In the genomic region with DNA sequence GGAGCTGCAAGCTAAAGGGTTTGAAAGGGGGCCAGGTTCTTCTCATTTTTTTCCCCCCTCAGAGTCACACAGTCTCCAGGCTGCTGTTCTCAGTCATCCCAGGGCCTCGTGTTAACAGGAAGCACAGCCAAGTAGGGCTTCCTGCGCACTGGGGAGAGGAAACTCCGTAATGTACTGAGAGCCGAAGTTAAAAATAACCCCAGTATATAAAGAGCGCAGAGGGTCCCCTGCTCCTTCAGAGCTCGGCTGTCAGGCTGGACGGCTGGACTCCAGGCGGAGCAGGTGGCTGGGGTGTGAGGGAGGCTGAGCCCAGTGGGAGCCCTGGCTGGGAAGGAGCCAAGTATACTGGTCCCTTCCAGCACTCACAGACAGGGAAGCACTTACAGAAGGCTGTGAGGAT, we compare ENCODE assay signal across 8 mouse cellular contexts. TPM values are rescaled to one million over a fixed set of nuclear protein-coding genes. Genes with fewer than 3 reads are reported as not detected.
DNase-seq lines count a peak whose midpoint lies in the region; ATAC-seq and TF ChIP-seq lines count a peak whose summit lies in the region.

No protein-coding gene starts in this region.

- H3K36me3 ChIP-seq in heart, embryonic 15.5 days, result no peaks in the 10 kb centered on the region
- no peaks in the 10 kb centered on the region for H3K36me3 ChIP-seq in liver, embryonic 16.5 days (ENCODE audit: control insufficient read depth, insufficient read depth)

- peak overlapping the region; percentile 9; the same call in 1 of the 2 replicates for H3K27ac ChIP-seq in embryonic fibroblast, embryonic 13.5 days (ENCODE audit: insufficient read depth, low read length)
- peak overlapping the region; percentile 91 for H3K27ac ChIP-seq in heart, embryonic 15.5 days
- peak overlapping the region; percentile 80 for H3K27ac ChIP-seq in liver, embryonic 16.5 days (ENCODE audit: low read length)

- DNase-seq in adrenal gland, postnatal 10 days, result peak; percentile 86
- DNase-seq in layer of hippocampus, adult 18-20 months (ENCODE audit: low spot score in 2 of 2), result peak; percentile 26 to 64
- DNase-seq in ovary, postnatal 14 days (ENCODE audit: low spot score), result peak; percentile 50
- peak; percentile 25 for DNase-seq in yolk sac, embryonic 10.5 days (ENCODE audit: low spot score)

- peak overlapping the region; percentile 28 for H3K4me2 ChIP-seq in heart, embryonic 15.5 days
- H3K4me2 ChIP-seq in liver, embryonic 16.5 days (ENCODE audit: low read depth, low read length), result no peak overlapping the region

- H3K9me3 ChIP-seq in heart, embryonic 15.5 days (replicated peaks), result no peaks in the 10 kb centered on the region
- no peaks in the 10 kb centered on the region for H3K9me3 ChIP-seq in liver, embryonic 16.5 days (replicated peaks; ENCODE audit: control insufficient read depth, low read length)

- H3K4me3 ChIP-seq in embryonic fibroblast, embryonic 13.5 days (ENCODE audit: insufficient read depth, low read length), result no peak overlapping the region
- H3K4me3 ChIP-seq in heart, embryonic 15.5 days, result no peak overlapping the region
- H3K4me3 ChIP-seq in liver, embryonic 16.5 days (ENCODE audit: low read depth, low read length), result no peak overlapping the region

- no peak overlapping the region for H3K9ac ChIP-seq in heart, embryonic 15.5 days
- no peak overlapping the region for H3K9ac ChIP-seq in liver, embryonic 16.5 days (ENCODE audit: low read depth, low read length)

- TF ChIP-seq CTCF in embryonic fibroblast, embryonic 13.5 days (IDR thresholded peaks at IDR 0.05; ENCODE audit: borderline replicate concordance, insufficient read depth, low read length), result no peak

- no peaks in the 10 kb centered on the region for H3K27me3 ChIP-seq in heart, embryonic 15.5 days
- H3K27me3 ChIP-seq in liver, embryonic 16.5 days (ENCODE audit: control insufficient read depth, insufficient read depth, low read depth, low read length), result no peaks in the 10 kb centered on the region

- peak; percentile 96 for ATAC-seq in CD4-positive, CD25-positive, alpha-beta regulatory T cell, adult 4 months
- ATAC-seq in heart, embryonic 15.5 days (replicated peaks; ENCODE audit: insufficient number of reproducible peaks, insufficient read depth, low FRiP score, low read depth), result peak; percentile 97
- ATAC-seq in liver, embryonic 16.5 days (ENCODE audit: low read depth), result peak; percentile 69

- 0 out of 2 replicates have a peak, but pooled peaks cover 4% of the 10 kb centered on the region for H3K4me1 ChIP-seq in embryonic fibroblast, embryonic 13.5 days (ENCODE audit: control insufficient read depth, insufficient read depth, low read length)
- peaks cover 26% of the 10 kb centered on the region for H3K4me1 ChIP-seq in heart, embryonic 15.5 days (replicated peaks)
- H3K4me1 ChIP-seq in liver, embryonic 16.5 days (ENCODE audit: control insufficient read depth, low read depth, low read length), result no peaks in the 10 kb centered on the region

- TF ChIP-seq POLR2A in embryonic fibroblast, embryonic 13.5 days (IDR thresholded peaks at IDR 0.05; ENCODE audit: low read depth, low read length), result no peak

- 9% methylated on average over 8 of the region's 8 CpGs for WGBS in heart, embryonic 15.5 days
- WGBS in liver, embryonic 16.5 days (ENCODE audit: insufficient replicate concordance), result 14% methylated on average over 8 of the region's 8 CpGs

RNA-seq across cellular contexts. Expression of a gene that starts 9.4 kb away (rescaled TPM):
- polyA plus RNA-seq in CD4-positive, CD25-positive, alpha-beta regulatory T cell, adult 4 months (2017; shearing (Covaris generic)), result 10 to 100 TPM in 1 of 2 experiments, 1 to 10 TPM in 1; 7.1 to 12.4 TPM
- 10 to 100 TPM; 18.5 to 18.7 TPM for total RNA-seq in adrenal gland, postnatal 10 days (2021)
- polyA plus RNA-seq in embryonic fibroblast, embryonic 13.5 days (2011; ENCODE audit: insufficient read length, low read depth, missing spikeins), result 3.8 and 4.6 TPM in 2 replicates
- 14.8 and 15.9 TPM in 2 replicates for polyA plus RNA-seq in heart, embryonic 15.5 days (2015; fragmentation: Nextera tagmentation; extraction: Ambion mirVana)
- total RNA-seq in layer of hippocampus, adult 18-20 months (2021), result 1 to 10 TPM; 4.8 to 6.0 TPM
- 5.8 and 6.0 TPM in 2 replicates for polyA plus RNA-seq in liver, embryonic 16.5 days (2015; fragmentation: Nextera tagmentation; extraction: Ambion mirVana)

RNA-seq across cellular contexts. Expression of a gene that starts 23.2 kb away (rescaled TPM):
- polyA plus RNA-seq in CD4-positive, CD25-positive, alpha-beta regulatory T cell, adult 4 months (2017; shearing (Covaris generic)), result 10 to 100 TPM; 17.1 to 31.0 TPM
- 10 to 100 TPM; 48.0 to 99.9 TPM for total RNA-seq in adrenal gland, postnatal 10 days (2021)
- polyA plus RNA-seq in embryonic fibroblast, embryonic 13.5 days (2011; ENCODE audit: insufficient read length, low read depth, missing spikeins), result 19.1 and 19.7 TPM in 2 replicates
- polyA plus RNA-seq in heart, embryonic 15.5 days (2015; fragmentation: Nextera tagmentation; extraction: Ambion mirVana), result 18.5 and 19.5 TPM in 2 replicates
- total RNA-seq in layer of hippocampus, adult 18-20 months (2021), result 10 to 100 TPM; 20.1 to 22.2 TPM
- polyA plus RNA-seq in liver, embryonic 16.5 days (2015; fragmentation: Nextera tagmentation; extraction: Ambion mirVana), result 1.8 and 2.0 TPM in 2 replicates

RNA-seq across cellular contexts. Expression of a gene that starts 55.9 kb away (rescaled TPM):
- 100 to 1,000 TPM; 128 to 173 TPM for polyA plus RNA-seq in CD4-positive, CD25-positive, alpha-beta regulatory T cell, adult 4 months (2017; shearing (Covaris generic))
- total RNA-seq in adrenal gland, postnatal 10 days (2021), result 10 to 100 TPM; 66.8 to 81.0 TPM
- polyA plus RNA-seq in embryonic fibroblast, embryonic 13.5 days (2011; ENCODE audit: insufficient read length, low read depth, missing spikeins), result 65.3 and 67.0 TPM in 2 replicates
- 96.3 and 113 TPM in 2 replicates for polyA plus RNA-seq in heart, embryonic 15.5 days (2015; fragmentation: Nextera tagmentation; extraction: Ambion mirVana)
- 10 to 100 TPM; 84.2 to 87.4 TPM for total RNA-seq in layer of hippocampus, adult 18-20 months (2021)
- polyA plus RNA-seq in liver, embryonic 16.5 days (2015; fragmentation: Nextera tagmentation; extraction: Ambion mirVana), result 53.6 and 54.3 TPM in 2 replicates

Comparison
In these comparisons a context has a peak if more than half of its experiments do, and no peak if none do; other contexts are left out.
1. DNase-seq: peak in every context shown above with its lines; median percentile 86 in adrenal gland, postnatal 10 days; 50 in ovary, postnatal 14 days; 45 in layer of hippocampus, adult 18-20 months; 25 in yolk sac, embryonic 10.5 days.
2. H3K27ac ChIP-seq: peak in every context shown above with its lines; median percentile 91 in heart, embryonic 15.5 days; 80 in liver, embryonic 16.5 days; 9 in embryonic fibroblast, embryonic 13.5 days.